Mouse (Mus musculus): ENCODE results near the gene Fyn. TPM values are rescaled to one million over a fixed set of nuclear protein-coding genes. Genes with fewer than 3 reads are reported as not detected.

Fyn gene
- polyA plus RNA-seq, 1 experiment from 2014 or later: 32.6 TPM

- H3K9ac ChIP-seq (ENCODE audit: low read depth, low read length): no peak overlapping the region
- no peak overlapping the region for H3K4me3 ChIP-seq (ENCODE audit: low read length)
- no peak for ATAC-seq (ENCODE audit: low FRiP score, low TSS enrichment)
- H3K4me1 ChIP-seq (ENCODE audit: control insufficient read depth, insufficient read depth, low read length): no peaks in the 10 kb centered on the region
- no peak overlapping the region for H3K4me2 ChIP-seq (replicated peaks; ENCODE audit: low read depth, low read length)
- 73% methylated on average over 18 of the region's 18 CpGs for WGBS
- H3K27me3 ChIP-seq (ENCODE audit: control insufficient read depth, insufficient read depth, low read length): no peaks in the 10 kb centered on the region
- no peaks in the 10 kb centered on the region for H3K36me3 ChIP-seq (ENCODE audit: control insufficient read depth, insufficient read depth, low read length)
- no peaks in the 10 kb centered on the region for H3K9me3 ChIP-seq (ENCODE audit: control insufficient read depth, low read length)
- H3K27ac ChIP-seq (ENCODE audit: low read depth, low read length): no peak overlapping the region
Measured at GRCm38 (mm10) chr10:39412826-39413620, 44.4 kb downstream of the Fyn start.

- Histone ChIP-seq H3K4me1 (ENCODE audit: control insufficient read depth, insufficient read depth, low read length) (no peaks in the 10 kb centered on the region), H3K9me3 (ENCODE audit: control insufficient read depth, low read length) (no peaks in the 10 kb centered on the region), H3K4me3 (ENCODE audit: low read length) (no peak overlapping the region), H3K4me2 (replicated peaks; ENCODE audit: low read depth, low read length) (no peak overlapping the region), H3K27ac (ENCODE audit: low read depth, low read length) (no peak overlapping the region), H3K27me3 (ENCODE audit: control insufficient read depth, insufficient read depth, low read length) (no peaks in the 10 kb centered on the region), H3K9ac (ENCODE audit: low read depth, low read length) (no peak overlapping the region), H3K36me3 (ENCODE audit: control insufficient read depth, insufficient read depth, low read length) (no peaks in the 10 kb centered on the region)
- ATAC-seq (ENCODE audit: low FRiP score, low TSS enrichment): no peak
- WGBS: 94% methylated on average over 1 of the region's 1 CpGs
Measured at GRCm38 (mm10) chr10:39414068-39414467, 45.4 kb downstream of the Fyn start.

GRCm38 (mm10) chr10:39415586-39415985, 46.9 kb downstream of the Fyn start:
- ATAC-seq (ENCODE audit: low FRiP score, low TSS enrichment): no peak
- Histone ChIP-seq H3K4me2 (replicated peaks; ENCODE audit: low read depth, low read length) (no peak overlapping the region), H3K4me1 (ENCODE audit: control insufficient read depth, insufficient read depth, low read length) (peaks cover 3% of the 10 kb centered on the region), H3K36me3 (ENCODE audit: control insufficient read depth, insufficient read depth, low read length) (no peaks in the 10 kb centered on the region), H3K9me3 (ENCODE audit: control insufficient read depth, low read length) (no peaks in the 10 kb centered on the region), H3K27ac (ENCODE audit: low read depth, low read length) (no peak overlapping the region), H3K4me3 (ENCODE audit: low read length) (no peak overlapping the region), H3K9ac (ENCODE audit: low read depth, low read length) (no peak overlapping the region), H3K27me3 (ENCODE audit: control insufficient read depth, insufficient read depth, low read length) (no peaks in the 10 kb centered on the region)
- 46% methylated on average over 2 of the region's 2 CpGs for WGBS

DNA sequence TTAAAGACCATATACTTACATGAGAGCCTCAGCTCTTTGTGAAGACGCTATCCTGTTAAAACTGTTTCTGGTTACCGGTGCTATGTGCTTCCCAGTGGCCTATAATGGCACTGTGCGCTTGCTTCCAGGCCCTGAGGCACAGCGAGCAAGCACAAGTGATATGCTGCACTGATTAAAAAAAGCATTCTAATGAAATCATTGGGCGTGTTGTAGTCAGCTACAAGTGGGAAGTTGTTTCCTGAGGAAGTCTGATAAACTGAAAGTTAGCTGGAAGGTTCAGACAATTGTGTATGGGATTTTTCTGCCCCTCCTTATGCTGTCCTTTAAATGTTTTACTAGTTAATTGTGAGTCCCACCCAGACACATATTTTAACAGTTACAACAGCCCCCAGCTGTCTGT, 49.0 kb downstream of the Fyn start:
- no peaks in the 10 kb centered on the region for H3K27me3 ChIP-seq (ENCODE audit: control insufficient read depth, insufficient read depth, low read length)
- no peak overlapping the region for H3K27ac ChIP-seq (ENCODE audit: low read depth, low read length)
- H3K4me2 ChIP-seq (replicated peaks; ENCODE audit: low read depth, low read length): no peak overlapping the region
- 70% methylated on average over 5 of the region's 5 CpGs for WGBS
- no peaks in the 10 kb centered on the region for H3K9me3 ChIP-seq (ENCODE audit: control insufficient read depth, low read length)
- no peak overlapping the region for H3K4me3 ChIP-seq (ENCODE audit: low read length)
- ATAC-seq (ENCODE audit: low FRiP score, low TSS enrichment): no peak
- no peak overlapping the region for H3K9ac ChIP-seq (ENCODE audit: low read depth, low read length)
- H3K4me1 ChIP-seq (ENCODE audit: control insufficient read depth, insufficient read depth, low read length): peaks cover 15% of the 10 kb centered on the region
- H3K36me3 ChIP-seq (ENCODE audit: control insufficient read depth, insufficient read depth, low read length): no peaks in the 10 kb centered on the region

DNA sequence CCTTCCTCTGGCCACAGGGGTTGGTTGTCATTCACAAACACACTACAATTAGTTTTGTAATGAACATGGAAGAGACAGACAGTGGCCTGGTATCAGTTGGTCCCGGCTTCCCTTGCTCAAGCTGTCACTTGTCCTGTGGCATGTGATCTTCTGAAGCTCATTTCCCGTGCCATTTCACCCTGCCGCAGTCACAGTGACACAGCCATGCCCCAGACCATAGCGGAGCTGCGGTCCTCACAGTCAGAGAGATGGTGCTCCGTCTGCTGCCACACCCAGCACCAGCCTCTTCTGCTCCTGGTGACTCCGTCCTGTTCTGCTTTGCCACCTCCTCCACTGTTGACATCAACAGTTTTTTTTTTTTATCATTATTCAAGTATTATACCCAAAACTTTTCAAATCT, 49.7 kb downstream of the Fyn start:
- no peak overlapping the region for H3K27ac ChIP-seq (ENCODE audit: low read depth, low read length)

DNA sequence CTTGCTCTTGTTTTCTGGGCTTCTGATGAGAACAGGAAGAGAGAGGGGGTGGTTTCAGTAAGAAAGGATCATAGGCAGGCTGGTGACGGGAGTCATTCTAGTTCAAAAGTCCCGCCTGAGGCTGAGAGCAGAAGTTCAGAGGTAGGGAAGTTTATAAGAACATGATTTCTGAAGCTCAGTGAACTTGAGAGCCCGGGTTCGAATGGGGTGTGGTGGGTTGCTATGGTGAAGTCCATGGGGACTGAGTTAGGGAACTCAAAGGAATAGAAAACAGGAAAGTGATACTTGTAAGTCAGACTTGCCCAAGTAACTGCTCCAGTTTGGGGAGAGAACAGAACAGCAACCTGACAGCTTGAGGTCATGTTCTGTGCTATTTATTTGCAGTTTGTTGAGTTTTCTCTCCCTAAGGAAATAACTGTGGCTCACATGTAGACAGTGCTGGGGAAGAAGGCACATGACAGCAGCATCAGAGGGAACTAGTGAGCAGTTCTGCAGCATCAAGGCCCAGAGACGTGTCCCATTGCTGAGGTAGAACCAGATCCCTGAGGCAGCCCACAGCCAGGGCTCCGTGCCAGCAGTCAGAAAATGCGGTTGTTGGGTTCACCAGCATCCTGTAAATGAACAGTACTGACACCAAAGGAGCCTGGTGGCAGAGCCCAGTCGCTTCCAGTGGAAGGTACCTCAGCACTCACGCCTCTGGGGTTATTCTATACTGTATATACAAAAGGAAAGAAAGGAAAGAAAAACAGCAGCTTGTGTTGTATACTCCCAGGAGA, 52.4 kb downstream of the Fyn start:
- H3K9me3 ChIP-seq (ENCODE audit: control insufficient read depth, low read length): no peaks in the 10 kb centered on the region
- H3K4me3 ChIP-seq (ENCODE audit: low read length): no peak overlapping the region
- 34% methylated on average over 9 of the region's 9 CpGs for WGBS
- H3K4me2 ChIP-seq (replicated peaks; ENCODE audit: low read depth, low read length): no peak overlapping the region
- no peak overlapping the region for H3K9ac ChIP-seq (ENCODE audit: low read depth, low read length)
- H3K36me3 ChIP-seq (ENCODE audit: control insufficient read depth, insufficient read depth, low read length): no peaks in the 10 kb centered on the region; the same call in 1 of the 2 replicates
- H3K27ac ChIP-seq (ENCODE audit: low read depth, low read length): no peak overlapping the region
- ATAC-seq (ENCODE audit: low FRiP score, low TSS enrichment): peak; percentile 43; the same call in 1 of the 2 replicates
- H3K4me1 ChIP-seq (ENCODE audit: control insufficient read depth, insufficient read depth, low read length): peaks cover 15% of the 10 kb centered on the region
- no peaks in the 10 kb centered on the region for H3K27me3 ChIP-seq (ENCODE audit: control insufficient read depth, insufficient read depth, low read length)

More for the DNA sequence above, 49.7 kb downstream of the Fyn start:
- Histone ChIP-seq H3K9ac (ENCODE audit: low read depth, low read length) (no peak overlapping the region), H3K4me1 (ENCODE audit: control insufficient read depth, insufficient read depth, low read length) (peaks cover 15% of the 10 kb centered on the region), H3K36me3 (ENCODE audit: control insufficient read depth, insufficient read depth, low read length) (no peaks in the 10 kb centered on the region), H3K4me2 (replicated peaks; ENCODE audit: low read depth, low read length) (no peak overlapping the region), H3K9me3 (ENCODE audit: control insufficient read depth, low read length) (no peaks in the 10 kb centered on the region), H3K4me3 (ENCODE audit: low read length) (no peak overlapping the region), H3K27me3 (ENCODE audit: control insufficient read depth, insufficient read depth, low read length) (no peaks in the 10 kb centered on the region)
- no peak for ATAC-seq (ENCODE audit: low FRiP score, low TSS enrichment)
- WGBS: 87% methylated on average over 7 of the region's 7 CpGs

GRCm38 (mm10) chr10:39421772-39422171, 53.1 kb downstream of the Fyn start:
- Histone ChIP-seq H3K4me1 (ENCODE audit: control insufficient read depth, insufficient read depth, low read length) (peaks cover 15% of the 10 kb centered on the region), H3K9me3 (ENCODE audit: control insufficient read depth, low read length) (no peaks in the 10 kb centered on the region), H3K4me2 (replicated peaks; ENCODE audit: low read depth, low read length) (no peak overlapping the region), H3K36me3 (ENCODE audit: control insufficient read depth, insufficient read depth, low read length) (no peaks in the 10 kb centered on the region; the same call in 1 of the 2 replicates), H3K27me3 (ENCODE audit: control insufficient read depth, insufficient read depth, low read length) (no peaks in the 10 kb centered on the region), H3K9ac (ENCODE audit: low read depth, low read length) (no peak overlapping the region), H3K27ac (ENCODE audit: low read depth, low read length) (no peak overlapping the region), H3K4me3 (ENCODE audit: low read length) (no peak overlapping the region)
- no peak for ATAC-seq (ENCODE audit: low FRiP score, low TSS enrichment)
- 85% methylated on average over 9 of the region's 9 CpGs for WGBS

DNA sequence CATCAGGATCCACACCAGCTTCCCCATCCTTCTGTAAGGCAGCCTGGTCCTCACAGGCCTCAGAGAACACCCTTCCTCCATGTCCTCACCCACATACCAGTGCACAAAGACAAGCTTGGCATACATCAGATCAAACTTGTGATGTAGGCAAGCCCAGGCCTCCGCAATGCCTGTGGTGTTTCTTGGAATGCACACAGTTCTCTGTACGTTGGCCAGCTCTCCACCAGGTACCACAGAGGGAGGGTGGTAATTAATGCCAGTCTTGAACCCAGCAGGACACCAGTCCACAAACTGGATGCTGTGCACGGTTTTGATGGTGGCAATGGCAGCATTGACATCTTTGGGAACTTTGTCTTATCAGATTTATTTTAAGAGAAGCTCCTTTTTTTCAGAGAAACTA, 56.0 kb downstream of the Fyn start:
- no peaks in the 10 kb centered on the region for H3K9me3 ChIP-seq (ENCODE audit: control insufficient read depth, low read length)
- H3K4me1 ChIP-seq (ENCODE audit: control insufficient read depth, insufficient read depth, low read length): peaks cover 18% of the 10 kb centered on the region
- H3K4me3 ChIP-seq (ENCODE audit: low read length): no peak overlapping the region
- H3K36me3 ChIP-seq (ENCODE audit: control insufficient read depth, insufficient read depth, low read length): no peaks in the 10 kb centered on the region; the same call in 1 of the 2 replicates
- H3K9ac ChIP-seq (ENCODE audit: low read depth, low read length): no peak overlapping the region
- no peak for ATAC-seq (ENCODE audit: low FRiP score, low TSS enrichment)
- H3K27ac ChIP-seq (ENCODE audit: low read depth, low read length): no peak overlapping the region
- no peaks in the 10 kb centered on the region for H3K27me3 ChIP-seq (ENCODE audit: control insufficient read depth, insufficient read depth, low read length)
- WGBS: 90% methylated on average over 3 of the region's 3 CpGs
- no peak overlapping the region for H3K4me2 ChIP-seq (replicated peaks; ENCODE audit: low read depth, low read length)

- WGBS: 92% methylated on average over 3 of the region's 3 CpGs
- H3K36me3 ChIP-seq (ENCODE audit: control insufficient read depth, insufficient read depth, low read length): no peaks in the 10 kb centered on the region; the same call in 1 of the 2 replicates
- H3K4me2 ChIP-seq (replicated peaks; ENCODE audit: low read depth, low read length): no peak overlapping the region
- peaks cover 25% of the 10 kb centered on the region for H3K4me1 ChIP-seq (ENCODE audit: control insufficient read depth, insufficient read depth, low read length)
- no peaks in the 10 kb centered on the region for H3K9me3 ChIP-seq (ENCODE audit: control insufficient read depth, low read length)
- ATAC-seq (ENCODE audit: low FRiP score, low TSS enrichment): no peak
- H3K27ac ChIP-seq (ENCODE audit: low read depth, low read length): no peak overlapping the region
- H3K4me3 ChIP-seq (ENCODE audit: low read length): no peak overlapping the region
- H3K9ac ChIP-seq (ENCODE audit: low read depth, low read length): no peak overlapping the region
- H3K27me3 ChIP-seq (ENCODE audit: control insufficient read depth, insufficient read depth, low read length): no peaks in the 10 kb centered on the region
Measured at GRCm38 (mm10) chr10:39426033-39426432, 57.4 kb downstream of the Fyn start.

Measured in kidney, embryonic 14.5 days (tissue).